Mouse (Mus musculus) liver, adult 2 months (tissue): Measurements from ENCODE around the gene Prex1.

Experiments
- CTCF ChIP-seq: fragments of 200-500 bp; IDR thresholded peaks from 2 replicates; pipeline ENCODE4 v1.5.1; 2011; ENCODE audit warnings: low read depth, low read length, control low read depth
- POLR2A ChIP-seq: fragments of 200-500 bp; IDR thresholded peaks from 2 replicates; pipeline ENCODE4 v1.6.1; 2011; ENCODE audit warnings: low read length, control low read depth; ENCODE audit not compliant: insufficient read depth; ENCODE audit errors: extremely low read depth

DNA sequence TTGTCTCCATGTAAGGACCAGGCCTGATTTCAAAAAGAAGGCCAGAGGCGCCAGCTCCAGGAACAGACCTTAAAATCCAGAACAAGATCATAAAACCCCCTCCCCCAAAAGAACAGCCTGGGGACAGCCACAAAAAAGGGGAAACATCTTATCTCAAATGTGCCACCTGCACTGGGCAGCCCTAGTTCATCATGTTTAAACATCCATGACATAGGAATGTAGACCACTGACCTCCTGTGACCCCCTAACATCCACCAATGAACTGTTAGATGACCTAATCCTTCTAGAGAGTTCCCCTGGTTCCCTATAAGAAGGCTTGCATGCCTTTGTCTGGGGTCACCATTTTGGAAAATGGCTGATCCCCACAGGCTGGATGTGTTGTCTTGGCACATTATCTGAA, 173.4 kb downstream of the Prex1 start:
- TF ChIP-seq CTCF (no peak), POLR2A (no peak)
